Mouse (Mus musculus) embryo, embryonic 10 days (tissue): ENCODE measurements at regions not wholly inside any gene's neighbourhood (a gene's known extent, or its start where the extent isn't known, plus 50 kb on each side); places are given as distances from the start of the nearest gene placed in this dataset.
A peak's percentile ranks its signal among the peaks of the same experiment; 100 is the strongest.

Source experiments
- DNase-seq: peaks from one replicate; pipeline ENCODE4 v3.0.0-alpha.2; 2015; ENCODE audit warnings: low spot score

- no peak for DNase-seq
Observed at GRCm38 (mm10) chr1:125149817-125150216, 285.7 kb downstream of the Actr3 start.

- DNase-seq = no peak
Observed at GRCm38 (mm10) chr1:125123861-125124260, 311.7 kb downstream of the Actr3 start.

- DNase-seq = no peak
Observed at GRCm38 (mm10) chr1:125100596-125100995, 334.9 kb downstream of the Actr3 start.

GRCm38 (mm10) chr1:125084906-125085305 lies 350.6 kb downstream of the Actr3 start:
- DNase-seq = no peak

GRCm38 (mm10) chr1:125039572-125040326 lies 395.8 kb downstream of the Actr3 start:
- DNase-seq = no peak

GRCm38 (mm10) chr1:125013301-125013700 lies 422.2 kb downstream of the Actr3 start:
- DNase-seq = no peak

- DNase-seq = no peak
Observed at GRCm38 (mm10) chr1:125011893-125012292, 423.6 kb downstream of the Actr3 start.

- DNase-seq = no peak
Observed at GRCm38 (mm10) chr1:124997577-124997976, 437.9 kb downstream of the Actr3 start.

GRCm38 (mm10) chr1:124950849-124951248 lies 484.7 kb downstream of the Actr3 start:
- no peak for DNase-seq

- no peak for DNase-seq
Observed at GRCm38 (mm10) chr1:124904373-124904772, 531.2 kb downstream of the Actr3 start.

- DNase-seq = no peak
Observed at GRCm38 (mm10) chr1:124871148-124871547, 564.4 kb downstream of the Actr3 start.

- no peak for DNase-seq
Observed at GRCm38 (mm10) chr1:124866248-124866647, 569.3 kb downstream of the Actr3 start.

GRCm38 (mm10) chr1:124845681-124846080 lies 589.8 kb downstream of the Actr3 start:
- DNase-seq = peak; percentile 73

- no peak for DNase-seq
Observed at GRCm38 (mm10) chr1:124825717-124826116, 609.8 kb downstream of the Actr3 start.

- no peak for DNase-seq
Observed at GRCm38 (mm10) chr1:124793026-124793425, 642.5 kb downstream of the Actr3 start.

GRCm38 (mm10) chr1:124790646-124791045 lies 644.9 kb downstream of the Actr3 start:
- no peak for DNase-seq

GRCm38 (mm10) chr1:124790130-124790529 lies 645.4 kb downstream of the Actr3 start:
- DNase-seq = no peak

- DNase-seq = no peak
Observed at GRCm38 (mm10) chr1:124783066-124783465, 652.5 kb downstream of the Actr3 start.

- DNase-seq = no peak
Observed at GRCm38 (mm10) chr1:124777685-124778084, 657.8 kb downstream of the Actr3 start.

GRCm38 (mm10) chr1:124756721-124757120 lies 678.8 kb downstream of the Actr3 start:
- no peak for DNase-seq

- no peak for DNase-seq
Observed at GRCm38 (mm10) chr1:124739777-124740176, 694.4 kb upstream of the Dpp10 start.

- DNase-seq = no peak
Observed at GRCm38 (mm10) chr1:124730364-124730763, 685.0 kb upstream of the Dpp10 start.

- peak; percentile 69 for DNase-seq
Observed at GRCm38 (mm10) chr1:124718065-124718464, 672.7 kb upstream of the Dpp10 start.

- DNase-seq = no peak
Observed at GRCm38 (mm10) chr1:124706246-124706645, 660.9 kb upstream of the Dpp10 start.
